Mouse (Mus musculus) C3H10T1/2 (cell line): ENCODE results near the gene Nub1. TPM values are rescaled to one million over a fixed set of nuclear protein-coding genes. Genes with fewer than 3 reads are reported as not detected.

Experiments
- polyA plus RNA-seq, 2 experiments: library from polyadenylated mRNA; unstranded; fragments of >200 nt; fragmentation: generic; extraction: Trizol; gene quantifications; one replicate each; pipeline ENCODE4 v1.2.1; 2012; ENCODE audit warnings: missing spikeins in 2 of 2

Gene Nub1
- polyA plus RNA-seq, result 10 to 100 TPM in 1 of 2 experiments, 1 to 10 TPM in 1; 6.4 to 56.8 TPM

DNA sequence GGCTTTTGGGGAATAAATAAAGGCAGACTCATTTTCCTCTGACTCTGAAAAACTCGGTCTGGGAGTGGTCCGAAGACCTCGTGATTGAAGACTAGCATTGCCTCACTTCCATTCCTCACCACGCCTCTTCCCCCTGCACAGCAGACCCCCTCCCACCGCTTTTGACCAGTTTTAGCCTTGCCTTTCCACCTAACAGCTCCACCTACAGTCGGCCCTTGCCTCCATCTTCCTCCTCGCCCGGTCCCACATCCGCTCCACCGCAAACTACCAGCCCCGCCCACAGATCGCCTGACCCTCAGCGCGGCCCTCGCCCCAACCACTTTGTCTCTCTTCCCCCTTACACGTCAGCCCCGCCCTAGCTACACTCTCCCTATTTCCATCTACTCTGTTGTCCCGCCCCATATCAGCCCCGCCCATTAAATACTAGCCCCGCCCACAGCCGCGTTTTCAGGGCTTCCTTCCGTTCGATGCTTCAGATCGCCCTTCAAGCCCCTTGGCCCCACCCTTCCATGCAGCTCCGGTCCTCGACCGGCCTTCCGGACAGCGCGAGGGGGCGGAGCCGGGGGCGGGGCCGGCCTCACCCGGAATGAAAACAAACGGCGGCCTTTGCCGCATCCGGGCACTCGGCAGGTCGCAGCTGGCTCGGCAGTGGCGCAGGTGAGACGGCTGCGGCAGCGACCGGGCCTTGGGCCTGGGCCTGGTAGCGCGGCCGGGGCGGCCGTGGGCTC lies at the start of gene Nub1:
Gene Nub1 (plus strand): TSS at position 167 of the 728 bp plus-strand sequence.

DNA sequence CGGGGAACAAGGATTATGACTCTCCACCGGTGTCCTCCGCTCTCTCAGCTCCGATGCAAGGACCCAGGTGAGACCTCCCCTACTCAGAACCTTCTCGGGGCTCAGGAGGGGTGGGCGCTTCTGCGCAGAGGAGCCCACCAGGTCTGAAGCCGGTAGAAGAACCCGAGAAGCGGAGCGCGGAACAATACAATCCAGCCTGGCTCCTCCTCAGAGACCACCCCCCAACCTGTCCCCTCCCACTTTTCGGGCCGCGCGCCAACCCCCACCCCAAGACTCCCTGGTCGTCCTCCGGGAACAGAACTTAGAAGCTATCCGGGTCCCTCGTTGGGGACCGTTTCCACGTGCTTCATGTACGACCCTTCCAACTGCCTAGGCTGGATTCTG lies 45.1 kb downstream of the Nub1 start, which contains the start of gene Wdr86:
Gene Wdr86 (minus strand): TSS at position 240 of the 384 bp plus-strand sequence.

DNA sequence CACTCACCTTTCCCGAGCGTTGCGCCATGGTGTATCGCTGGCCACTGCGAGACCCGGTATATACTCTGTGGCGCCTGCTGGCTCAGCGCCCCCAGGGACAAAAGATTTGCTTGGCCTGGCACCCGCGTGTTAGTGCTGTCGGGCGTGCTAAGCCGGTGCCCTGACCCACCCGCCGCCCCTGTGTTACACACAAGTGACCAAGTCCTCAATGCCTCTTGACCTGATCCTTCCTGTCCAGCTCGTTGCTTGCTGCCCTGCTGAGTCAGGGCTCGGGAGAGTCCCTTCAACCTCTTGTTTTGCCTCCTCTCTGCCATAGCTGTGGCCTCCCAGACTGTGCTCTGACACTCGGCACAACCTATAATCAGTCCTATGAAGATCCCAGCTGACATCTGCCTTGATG lies 72.5 kb downstream of the Nub1 start, which contains the start of gene Crygn:
Gene Crygn (minus strand): TSS at position 193 of the 400 bp plus-strand sequence.

Other genes starting within 250 kb of the Nub1 start
- gene Fastk, start 240.2 kb upstream of the Nub1 start, polyA plus RNA-seq, result 10 to 100 TPM; 71.2 to 86.2 TPM
- gene Tmub1, start 237.7 kb upstream of the Nub1 start, polyA plus RNA-seq, result 10 to 100 TPM; 15.6 to 24.7 TPM
- 10 to 100 TPM; 87.5 to 91.0 TPM for gene Agap3, start 233.4 kb upstream of the Nub1 start, polyA plus RNA-seq
- under 1 TPM; 0.01 to 0.08 TPM for gene Gbx1, start 158.3 kb upstream of the Nub1 start, polyA plus RNA-seq
- under 1 TPM in 1 of 2 experiments, not detected in 1; 0.12 TPM for gene Asb10, start 144.6 kb upstream of the Nub1 start, polyA plus RNA-seq
- gene 4931409K22Rik, start 128.7 kb upstream of the Nub1 start, polyA plus RNA-seq, result under 1 TPM in 1 of 2 experiments, not detected in 1; 0.02 TPM
- gene Abcf2, start 108.1 kb upstream of the Nub1 start, polyA plus RNA-seq, result 10 to 100 TPM; 45.7 to 72.5 TPM
- gene Chpf2, start 98.8 kb upstream of the Nub1 start, polyA plus RNA-seq, result 10 to 100 TPM; 13.6 to 31.3 TPM
- 100 to 1,000 TPM in 1 of 2 experiments, 10 to 100 TPM in 1; 45.0 to 101 TPM for gene Smarcd3, start 61.1 kb upstream of the Nub1 start, polyA plus RNA-seq
- gene Wdr86, start 45.2 kb downstream of the Nub1 start, polyA plus RNA-seq, result under 1 TPM in 1 of 2 experiments, not detected in 1; 0.38 TPM
- gene Crygn, start 72.5 kb downstream of the Nub1 start, polyA plus RNA-seq, result 1 to 10 TPM in 1 of 2 experiments, under 1 TPM in 1; 0.94 to 4.4 TPM
- 10 to 100 TPM in 1 of 2 experiments, 1 to 10 TPM in 1; 4.5 to 30.3 TPM for gene Rheb, start 157.1 kb downstream of the Nub1 start, polyA plus RNA-seq